Mouse (Mus musculus): ENCODE measurements around the gene Gabra2. TPM values are rescaled to one million over a fixed set of nuclear protein-coding genes. Genes with fewer than 3 reads are reported as not detected.

Gene Gabra2
- polyA plus RNA-seq, 1 experiment: not detected

- no peak overlapping the region for H3K27ac ChIP-seq (ENCODE audit: control insufficient read depth, insufficient read depth, low read depth, low read length, poor library complexity)
- H3K4me1 ChIP-seq (ENCODE audit: control insufficient read depth, insufficient read depth, low read length): no peaks in the 10 kb centered on the region
- H3K4me3 ChIP-seq (replicated peaks; ENCODE audit: control insufficient read depth, low read depth, low read length): no peak overlapping the region
- TF ChIP-seq CTCF (IDR thresholded peaks at IDR 0.05; ENCODE audit: control insufficient read depth, insufficient read depth, low read length): no peak
- TF ChIP-seq POLR2A (IDR thresholded peaks at IDR 0.05; ENCODE audit: borderline replicate concordance, control insufficient read depth, low read depth, low read length): no peak
- 87% methylated on average over 3 of the region's 3 CpGs for WGBS
These were observed 84.9 kb downstream of the Gabra2 start for GRCm38 (mm10) chr5:71010797-71011196.

- Histone ChIP-seq H3K4me3 (replicated peaks; ENCODE audit: control insufficient read depth, low read depth, low read length) (no peak overlapping the region), H3K4me1 (ENCODE audit: control insufficient read depth, insufficient read depth, low read length) (no peaks in the 10 kb centered on the region), H3K27ac (ENCODE audit: control insufficient read depth, insufficient read depth, low read depth, low read length, poor library complexity) (no peak overlapping the region)
- WGBS: 70% methylated on average over 13 of the region's 13 CpGs
- TF ChIP-seq POLR2A (IDR thresholded peaks at IDR 0.05; ENCODE audit: borderline replicate concordance, control insufficient read depth, low read depth, low read length) (no peak), CTCF (IDR thresholded peaks at IDR 0.05; ENCODE audit: control insufficient read depth, insufficient read depth, low read length) (no peak)
These were observed 99.9 kb downstream of the Gabra2 start for GRCm38 (mm10) chr5:70995617-70996325.

GRCm38 (mm10) chr5:70993281-70993680 lies 102.4 kb downstream of the Gabra2 start:
- TF ChIP-seq POLR2A (IDR thresholded peaks at IDR 0.05; ENCODE audit: borderline replicate concordance, control insufficient read depth, low read depth, low read length) (no peak), CTCF (IDR thresholded peaks at IDR 0.05; ENCODE audit: control insufficient read depth, insufficient read depth, low read length) (no peak)
- WGBS: 53% methylated on average over 2 of the region's 2 CpGs

GRCm38 (mm10) chr5:70990891-70991290 lies 104.8 kb downstream of the Gabra2 start:
- WGBS: 72% methylated on average over 3 of the region's 3 CpGs

More at GRCm38 (mm10) chr5:70993281-70993680, 102.4 kb downstream of the Gabra2 start:
- Histone ChIP-seq H3K27ac (ENCODE audit: control insufficient read depth, insufficient read depth, low read depth, low read length, poor library complexity) (no peak overlapping the region), H3K4me3 (replicated peaks; ENCODE audit: control insufficient read depth, low read depth, low read length) (no peak overlapping the region), H3K4me1 (ENCODE audit: control insufficient read depth, insufficient read depth, low read length) (no peaks in the 10 kb centered on the region)

More at GRCm38 (mm10) chr5:70990891-70991290, 104.8 kb downstream of the Gabra2 start:
- Histone ChIP-seq H3K4me1 (ENCODE audit: control insufficient read depth, insufficient read depth, low read length) (no peaks in the 10 kb centered on the region), H3K4me3 (replicated peaks; ENCODE audit: control insufficient read depth, low read depth, low read length) (no peak overlapping the region), H3K27ac (ENCODE audit: control insufficient read depth, insufficient read depth, low read depth, low read length, poor library complexity) (no peak overlapping the region)
- no peak for TF ChIP-seq CTCF (IDR thresholded peaks at IDR 0.05; ENCODE audit: control insufficient read depth, insufficient read depth, low read length)
- no peak for TF ChIP-seq POLR2A (IDR thresholded peaks at IDR 0.05; ENCODE audit: borderline replicate concordance, control insufficient read depth, low read depth, low read length)

Data from bone marrow, adult 2 months (tissue).